Mouse (Mus musculus) v-Abl transformed pro-B cells (cell line): ENCODE results near the gene Krtap24-1.

ENCODE experiments used
- in situ Hi-C, 2 experiments: fragments of 400-800 bp; cut with MboI; formaldehyde crosslinking; loops; one replicate each; pipeline ENCODE4 v1.15.1; 2025; ENCODE audit not compliant: unreplicated experiment in 2 of 2

Gene Krtap24-1

GRCm38 (mm10) chr16:88611922-88612321 is at the start of gene Krtap24-1:
TSS of gene Krtap24-1 (minus strand) at chr16:88612279.
- in situ Hi-C loops: no loop called here

DNA sequence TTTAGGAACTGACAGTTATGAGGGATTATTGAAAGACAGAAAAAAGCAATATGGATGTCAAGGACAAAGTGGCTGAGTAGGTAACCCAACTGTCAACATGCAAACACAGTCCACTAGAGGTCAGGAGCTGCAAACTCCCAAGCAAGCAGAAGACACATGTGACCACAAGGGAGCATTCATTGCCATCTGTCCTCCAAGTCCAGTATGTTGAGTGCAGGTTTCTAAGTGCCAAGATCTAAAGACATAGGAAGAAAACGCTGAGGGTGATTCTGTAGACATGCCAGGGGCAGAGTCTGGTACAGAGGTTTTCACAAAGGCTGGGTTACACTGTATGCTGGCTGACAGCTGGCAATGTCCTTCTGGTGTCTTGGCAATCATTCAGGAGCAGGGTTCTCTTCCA is 45.3 kb upstream of the Krtap24-1 start:
- in situ Hi-C loops: loop anchor here (5.0 to 10.0 kb wide), 2 partner anchors 165 to 1527 kb away; partner anchors contain the start of gene Krtap15 (in 2 of the 2)

- in situ Hi-C loops: loop anchor here in 1 of 2 experiments (10.0 kb wide), 1 partner anchor 1533 kb away; no protein-coding TSS in a partner anchor
Measured at GRCm38 (mm10) chr16:88651952-88652351, 39.9 kb upstream of the Krtap24-1 start.

GRCm38 (mm10) chr16:88651082-88651481 is 39.0 kb upstream of the Krtap24-1 start:
- in situ Hi-C loops: loop anchor here in 1 of 2 experiments (10.0 kb wide), 1 partner anchor 1534 kb away; no protein-coding TSS in a partner anchor

- in situ Hi-C loops: no loop called here
Measured at GRCm38 (mm10) chr16:88647358-88647846, 35.3 kb upstream of the Krtap24-1 start, which contains the start of gene Krtap26-1. TSS of gene Krtap26-1 (minus strand) at chr16:88647796.

GRCm38 (mm10) chr16:88646366-88647111 is 34.5 kb upstream of the Krtap24-1 start:
- in situ Hi-C loops: no loop called here

- in situ Hi-C loops: no loop called here
Measured at GRCm38 (mm10) chr16:88640053-88640452, 28.0 kb upstream of the Krtap24-1 start.

GRCm38 (mm10) chr16:88635142-88635541 is 23.1 kb upstream of the Krtap24-1 start:
- in situ Hi-C loops: no loop called here

- in situ Hi-C loops: no loop called here
Measured at GRCm38 (mm10) chr16:88631474-88631873, 19.4 kb upstream of the Krtap24-1 start.

DNA sequence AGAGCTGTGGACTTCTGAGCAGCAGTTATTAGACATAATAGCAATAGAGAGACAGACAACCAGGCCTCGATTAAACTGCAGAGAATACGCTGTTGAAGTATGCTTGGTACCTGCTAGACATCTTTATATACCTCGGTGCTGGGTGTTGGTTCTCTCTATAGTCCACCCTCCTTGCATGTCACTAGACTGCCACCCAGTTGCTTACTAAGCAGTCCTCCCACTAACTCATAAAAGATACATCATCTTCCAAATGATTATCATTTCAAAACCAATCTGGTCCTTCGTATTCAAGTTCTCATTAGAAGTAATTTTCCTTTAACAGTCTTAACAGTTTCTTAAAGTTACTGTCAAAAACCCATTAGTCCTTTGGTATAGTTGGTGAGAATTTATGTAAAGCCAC is 15.5 kb upstream of the Krtap24-1 start, which contains the start of gene 2310079G19Rik:
TSS of gene 2310079G19Rik (minus strand) at position 101 of the 400 bp plus-strand sequence.
- in situ Hi-C loops: no loop called here

GRCm38 (mm10) chr16:88612712-88613111 is 633 bp upstream of the Krtap24-1 start:
- in situ Hi-C loops: no loop called here

- in situ Hi-C loops: no loop called here
Measured at GRCm38 (mm10) chr16:88604570-88604969, 7.5 kb downstream of the Krtap24-1 start.

GRCm38 (mm10) chr16:88602464-88602863 is 9.6 kb downstream of the Krtap24-1 start:
- in situ Hi-C loops: no loop called here

GRCm38 (mm10) chr16:88600303-88600702 is 11.8 kb downstream of the Krtap24-1 start:
- in situ Hi-C loops: no loop called here

- in situ Hi-C loops: no loop called here
Measured at GRCm38 (mm10) chr16:88599504-88600237, 12.4 kb downstream of the Krtap24-1 start.

DNA sequence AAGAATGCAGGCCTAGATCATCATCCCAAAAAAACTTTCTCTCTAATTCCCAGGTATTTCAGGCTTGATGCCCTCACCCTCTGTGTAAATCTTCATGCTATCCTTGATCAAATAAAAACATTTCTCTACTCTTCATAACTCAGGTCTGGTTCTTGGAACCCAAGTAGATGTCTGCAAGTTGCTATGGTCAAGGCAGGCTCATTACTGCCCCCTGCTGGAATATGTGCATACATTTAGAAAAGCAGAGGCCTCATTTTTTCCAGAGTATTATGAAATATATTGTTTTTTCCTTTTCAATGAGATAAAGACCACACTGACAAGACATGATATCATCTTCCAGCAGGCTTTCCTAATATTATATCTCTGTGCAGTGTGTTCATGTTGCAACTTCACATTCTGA is 19.3 kb downstream of the Krtap24-1 start:
- in situ Hi-C loops: no loop called here

DNA sequence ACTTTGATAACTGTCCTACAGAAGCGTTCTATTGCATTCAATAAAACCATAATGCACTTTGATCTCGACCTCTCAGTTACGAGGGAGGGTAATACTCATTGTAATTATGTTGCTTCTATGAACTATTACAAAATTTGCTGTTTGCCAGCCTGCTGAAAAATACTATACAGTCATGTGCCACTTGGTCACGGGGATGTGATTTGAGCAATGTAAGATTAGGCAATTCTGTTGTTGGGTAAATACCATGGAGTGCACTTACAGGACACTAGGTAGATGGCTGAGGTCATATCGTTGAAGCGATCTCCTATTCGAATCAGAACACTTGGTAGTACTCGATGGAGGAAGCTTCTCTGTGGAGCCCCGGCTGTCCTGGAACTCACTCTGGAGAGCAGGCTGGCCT is 28.7 kb downstream of the Krtap24-1 start:
- in situ Hi-C loops: no loop called here

GRCm38 (mm10) chr16:88575885-88576679 is 36.0 kb downstream of the Krtap24-1 start:
- in situ Hi-C loops: no loop called here

DNA sequence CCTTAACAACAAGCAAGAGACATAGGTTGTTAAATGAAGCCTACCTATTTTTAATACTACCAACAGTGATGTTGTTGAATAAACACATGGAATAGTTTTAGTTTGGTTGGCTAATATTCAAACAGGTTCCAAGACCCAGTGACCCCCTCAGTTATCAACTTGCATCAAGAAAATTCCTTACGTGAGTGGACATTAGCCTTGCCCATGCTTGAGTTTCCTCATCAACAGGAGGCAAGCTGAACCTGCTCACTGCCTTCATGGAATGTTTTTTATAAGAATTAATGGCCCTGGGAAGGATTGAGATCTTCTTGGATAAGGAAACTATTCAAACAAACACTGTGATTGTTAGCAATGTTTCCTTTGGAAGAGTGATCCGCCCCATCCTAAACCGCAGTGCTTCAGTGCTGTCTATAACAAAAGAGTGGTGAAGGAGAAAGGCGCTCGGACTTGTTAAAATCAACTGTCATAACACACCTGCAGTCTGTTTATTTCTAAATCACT is 39.1 kb downstream of the Krtap24-1 start:
- in situ Hi-C loops: no loop called here

DNA sequence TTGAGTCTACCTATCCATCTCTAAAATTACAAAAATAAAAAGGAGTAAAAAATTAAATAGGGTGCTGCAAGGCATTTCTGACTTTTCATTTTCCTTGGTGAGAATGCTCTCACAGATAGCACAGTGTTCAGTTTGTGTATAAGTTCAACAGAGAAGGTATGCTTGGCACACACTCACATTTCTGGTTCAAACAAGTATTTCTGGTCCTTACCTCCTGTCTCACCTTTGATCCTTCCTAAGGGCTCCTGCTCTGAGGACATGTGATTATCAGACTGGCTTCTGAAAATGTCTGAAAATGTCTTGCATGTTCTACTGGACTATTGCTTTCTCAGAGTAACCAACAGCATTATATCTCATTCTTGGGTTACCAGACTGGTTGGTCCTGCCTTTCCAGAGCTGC is 41.9 kb downstream of the Krtap24-1 start:
- in situ Hi-C loops: no loop called here
